Mouse (Mus musculus) large intestine, adult 2 months (tissue): ENCODE results near the gene Lsm14b. TPM values are rescaled to one million over a fixed set of nuclear protein-coding genes. Genes with fewer than 3 reads are reported as not detected.

Experiments
- DNase-seq: peaks from one replicate; pipeline ENCODE4 v3.0.0-alpha.2; 2012; ENCODE audit warnings: low read depth, low spot score
- WGBS: fragments of 180-500 bp; shearing (Covaris S2); methylation state at CpG from one replicate; pipeline ENCODE4 v1.1.7; 2018; 5-methylcytosine and 5-hydroxymethylcytosine counted together
- polyA plus RNA-seq: library from polyadenylated mRNA; depleted of rRNA; stranded (reverse); fragments of >200 nt; gene quantifications from 2 replicates; pipeline ENCODE4 v1.2.3, GENCODE M21; 2012; rRNA removed

The Lsm14b gene
- 15.4 and 15.8 TPM in 2 replicates for polyA plus RNA-seq

DNA sequence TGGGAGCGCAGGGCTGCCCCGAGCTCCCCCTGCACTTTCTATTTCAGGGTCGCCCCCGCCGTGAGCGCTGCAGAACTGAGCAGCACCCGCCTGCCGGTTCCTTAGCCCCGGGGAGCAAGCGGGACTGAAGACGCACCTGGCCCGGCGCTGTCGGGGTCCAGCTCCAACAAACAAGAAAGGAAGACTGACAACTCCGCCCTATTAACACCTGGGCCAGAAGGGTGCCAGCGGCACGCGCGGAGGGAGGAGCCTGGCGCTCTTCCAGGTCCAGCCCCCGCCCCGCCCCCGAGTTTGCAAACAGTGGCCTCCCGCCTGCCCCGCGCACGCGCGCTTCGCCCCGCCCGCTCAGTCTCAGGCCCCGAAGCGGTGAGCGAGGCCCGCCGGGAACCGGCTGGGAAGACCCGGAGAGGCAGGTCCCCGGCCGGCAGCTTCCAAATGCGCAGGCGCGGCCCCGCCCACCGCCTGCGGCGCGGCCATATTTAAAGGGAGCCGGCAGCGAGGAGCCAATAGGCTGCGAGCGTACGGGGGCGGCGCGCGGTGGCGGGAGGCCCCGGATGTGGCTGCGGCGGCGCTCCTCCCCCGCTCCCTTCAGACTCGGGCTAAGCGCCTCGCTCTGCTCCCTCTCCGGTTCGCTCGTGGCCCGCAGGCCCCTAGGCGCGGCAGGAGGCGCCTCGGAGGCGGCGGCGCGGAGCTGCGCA is at the start of gene Lsm14b:
TSS of gene Lsm14b (plus strand) at position 587 of the 698 bp plus-strand sequence.
- WGBS, result under 1% methylated on average over 70 of the region's 80 CpGs
- DNase-seq, result peak; percentile 85

- 23% methylated on average over 69 of the region's 82 CpGs for WGBS
- no peak for DNase-seq
Measured at GRCm38 (mm10) chr2:179975851-179976250, 48.9 kb upstream of the Lsm14b start.

- DNase-seq, result no peak
- 4% methylated on average over 51 of the region's 54 CpGs for WGBS
Measured at GRCm38 (mm10) chr2:179976295-179976627, 48.5 kb upstream of the Lsm14b start.

DNA sequence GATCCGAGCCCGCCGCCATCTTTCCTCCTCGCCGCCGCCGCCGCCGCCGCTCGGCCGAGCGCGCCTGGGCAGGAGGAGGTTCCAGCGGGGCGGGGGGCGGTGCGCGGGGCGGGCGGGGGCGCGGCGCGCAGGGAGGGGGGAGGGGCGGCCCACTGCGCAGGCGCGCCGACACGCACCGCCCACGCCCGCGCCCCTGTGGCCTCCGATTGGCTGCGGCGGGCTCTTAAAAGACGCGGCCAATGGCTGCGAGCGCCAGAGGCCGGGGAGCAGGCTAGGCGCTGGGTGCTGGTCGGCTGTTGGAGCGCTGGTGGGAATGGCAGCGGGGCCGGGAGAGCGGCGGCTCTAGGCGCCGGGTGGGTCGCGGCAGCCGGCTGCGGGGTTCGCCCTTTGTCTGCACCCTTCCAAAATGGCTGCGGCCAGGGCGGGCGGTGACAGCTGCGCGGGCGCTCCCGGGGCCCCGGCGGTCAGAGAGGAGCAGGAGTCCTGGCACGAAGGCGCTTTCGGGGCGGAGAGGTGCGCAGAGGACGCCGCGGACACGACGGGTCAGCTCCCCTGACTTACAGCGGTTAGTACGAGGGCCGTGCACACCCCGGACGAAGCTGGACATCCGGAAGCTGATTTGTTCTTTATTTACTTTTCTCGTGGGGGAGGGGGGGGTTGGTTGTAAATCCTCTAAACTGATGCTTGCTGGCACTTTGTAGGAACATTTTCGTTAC is 48.0 kb upstream of the Lsm14b start, which contains the start of gene Taf4:
TSS of gene Taf4 (minus strand) at position 19 of the 716 bp plus-strand sequence.
- WGBS, result under 1% methylated on average over 69 of the region's 84 CpGs
- no peak for DNase-seq

- WGBS, result 4% methylated on average over 10 of the region's 10 CpGs
- no peak for DNase-seq
Measured at GRCm38 (mm10) chr2:179977344-179978025, 47.3 kb upstream of the Lsm14b start.

DNA sequence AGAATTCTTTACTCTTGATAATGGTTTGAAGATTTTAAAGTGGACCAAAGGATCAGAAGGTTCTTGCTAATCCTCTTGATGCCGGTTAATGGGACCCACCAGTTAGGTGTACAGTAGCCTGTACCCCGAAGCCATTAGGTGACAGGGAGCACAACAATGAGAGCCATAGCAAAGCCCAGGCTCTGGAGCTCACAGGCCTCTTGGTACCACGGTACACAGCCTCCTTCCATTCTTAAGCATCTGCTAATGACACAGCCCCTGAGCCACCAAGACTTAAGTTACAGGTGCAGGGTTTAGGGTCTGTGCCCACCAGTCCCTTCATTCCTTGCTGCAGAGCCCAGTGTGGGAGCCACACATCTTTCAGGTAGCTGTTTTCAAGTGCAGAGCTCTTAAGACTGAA is 46.5 kb upstream of the Lsm14b start:
- no peak for DNase-seq
- 85% methylated on average over 3 of the region's 3 CpGs for WGBS

- 12% methylated on average over 8 of the region's 8 CpGs for WGBS
- DNase-seq, result no peak
Measured at GRCm38 (mm10) chr2:179979836-179980235, 45.0 kb upstream of the Lsm14b start.

- 62% methylated on average over 4 of the region's 4 CpGs for WGBS
- no peak for DNase-seq
Measured at GRCm38 (mm10) chr2:179980616-179981015, 44.2 kb upstream of the Lsm14b start.

GRCm38 (mm10) chr2:179982715-179983114 is 42.1 kb upstream of the Lsm14b start:
- WGBS, result 91% methylated on average over 3 of the region's 3 CpGs
- DNase-seq, result no peak

- 64% methylated on average over 7 of the region's 7 CpGs for WGBS
- DNase-seq, result no peak
Measured at GRCm38 (mm10) chr2:179984830-179985229, 40.0 kb upstream of the Lsm14b start.

- DNase-seq, result no peak
- WGBS, result 92% methylated on average over 1 of the region's 1 CpGs
Measured at GRCm38 (mm10) chr2:179985695-179986094, 39.1 kb upstream of the Lsm14b start.

DNA sequence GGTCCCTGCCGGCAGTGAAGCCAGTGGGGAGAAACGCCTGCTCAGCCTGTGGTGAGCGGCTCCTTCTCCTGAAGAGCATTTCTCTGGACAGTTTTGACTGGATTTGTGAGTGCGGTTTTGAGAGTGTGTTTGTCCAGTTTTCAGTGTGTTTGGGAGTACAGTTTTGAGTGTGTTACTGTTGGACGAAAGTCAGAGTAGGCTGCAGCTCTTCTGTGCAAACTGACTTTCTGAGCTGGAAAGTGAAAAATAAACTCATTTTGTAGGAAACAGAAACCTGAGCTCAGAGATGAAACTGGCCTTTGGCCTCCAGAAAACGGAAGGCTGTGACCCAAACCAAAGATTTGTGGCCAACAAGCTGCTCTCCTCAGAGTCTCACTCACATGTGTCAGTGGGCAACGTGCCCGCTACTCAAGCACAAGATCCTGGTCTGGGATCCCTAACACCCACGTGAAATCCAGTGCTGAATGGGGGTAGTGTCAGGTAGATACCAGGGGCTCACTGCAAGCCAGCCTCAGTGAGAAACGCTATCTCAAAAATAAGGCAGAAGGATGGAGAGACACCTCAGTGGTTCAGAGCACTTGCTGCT is 38.3 kb upstream of the Lsm14b start:
- no peak for DNase-seq
- 75% methylated on average over 10 of the region's 10 CpGs for WGBS

GRCm38 (mm10) chr2:179989098-179989497 is 35.7 kb upstream of the Lsm14b start:
- WGBS, result 50% methylated on average over 1 of the region's 1 CpGs
- DNase-seq, result no peak

GRCm38 (mm10) chr2:179993071-179993470 is 31.7 kb upstream of the Lsm14b start:
- no peak for DNase-seq
- 93% methylated on average over 5 of the region's 5 CpGs for WGBS

DNA sequence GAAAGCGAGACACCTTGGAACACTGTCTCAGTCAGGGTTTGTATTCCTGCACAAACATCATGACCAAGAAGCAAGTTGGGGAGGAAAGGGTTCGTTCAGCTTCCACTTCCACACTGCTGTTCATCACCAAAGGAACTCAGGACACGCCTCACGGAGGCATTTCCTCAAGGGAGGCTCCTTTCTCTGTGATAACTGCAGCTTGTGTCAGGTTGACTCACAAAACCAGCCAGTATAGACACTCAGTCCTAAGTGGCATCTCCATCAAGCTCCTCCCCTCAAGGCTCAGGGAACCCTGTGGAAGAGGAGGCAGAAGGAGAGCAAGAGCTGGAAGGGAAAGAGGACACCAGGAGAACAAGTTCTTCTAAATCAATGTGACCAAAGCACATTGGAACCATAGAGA is 26.4 kb upstream of the Lsm14b start:
- no peak for DNase-seq
- WGBS, result 39% methylated on average over 4 of the region's 4 CpGs

GRCm38 (mm10) chr2:180001635-180002034 is 23.2 kb upstream of the Lsm14b start:
- WGBS, result 58% methylated on average over 9 of the region's 9 CpGs
- DNase-seq, result no peak

DNA sequence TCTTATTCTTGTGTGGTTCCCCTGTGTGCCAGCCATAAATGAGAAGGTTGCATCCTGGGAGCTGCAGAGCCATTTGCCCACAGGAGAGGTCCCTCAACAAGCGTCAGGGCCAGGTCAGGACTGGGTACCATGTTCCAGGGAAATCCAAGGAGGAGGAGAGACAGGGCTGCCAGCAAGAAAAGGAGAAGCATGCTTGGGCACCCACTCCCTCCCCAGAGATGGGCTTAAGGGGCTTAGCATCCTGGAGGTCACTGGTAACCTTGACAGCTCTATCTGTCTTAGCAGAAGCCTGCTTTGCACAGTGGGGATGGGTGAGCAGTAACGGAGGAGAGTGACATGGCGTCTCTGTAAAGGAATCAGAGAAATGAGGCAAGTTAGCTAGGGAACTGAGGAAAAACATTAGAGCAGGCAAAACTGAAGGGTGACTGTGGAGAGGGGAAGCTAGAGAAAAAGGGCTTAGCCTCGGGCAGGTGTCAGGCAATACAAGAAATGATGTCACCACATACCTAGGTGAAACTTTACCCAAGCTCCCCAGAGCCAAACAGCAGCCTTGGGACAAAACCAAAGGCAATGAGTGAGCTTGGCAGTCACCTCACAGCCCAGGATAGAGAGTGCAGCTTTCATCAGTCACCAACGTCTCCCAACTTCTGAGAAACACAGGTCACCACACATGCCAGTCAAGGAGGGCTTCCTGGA is 19.0 kb upstream of the Lsm14b start:
- WGBS, result 54% methylated on average over 5 of the region's 5 CpGs
- no peak for DNase-seq

DNA sequence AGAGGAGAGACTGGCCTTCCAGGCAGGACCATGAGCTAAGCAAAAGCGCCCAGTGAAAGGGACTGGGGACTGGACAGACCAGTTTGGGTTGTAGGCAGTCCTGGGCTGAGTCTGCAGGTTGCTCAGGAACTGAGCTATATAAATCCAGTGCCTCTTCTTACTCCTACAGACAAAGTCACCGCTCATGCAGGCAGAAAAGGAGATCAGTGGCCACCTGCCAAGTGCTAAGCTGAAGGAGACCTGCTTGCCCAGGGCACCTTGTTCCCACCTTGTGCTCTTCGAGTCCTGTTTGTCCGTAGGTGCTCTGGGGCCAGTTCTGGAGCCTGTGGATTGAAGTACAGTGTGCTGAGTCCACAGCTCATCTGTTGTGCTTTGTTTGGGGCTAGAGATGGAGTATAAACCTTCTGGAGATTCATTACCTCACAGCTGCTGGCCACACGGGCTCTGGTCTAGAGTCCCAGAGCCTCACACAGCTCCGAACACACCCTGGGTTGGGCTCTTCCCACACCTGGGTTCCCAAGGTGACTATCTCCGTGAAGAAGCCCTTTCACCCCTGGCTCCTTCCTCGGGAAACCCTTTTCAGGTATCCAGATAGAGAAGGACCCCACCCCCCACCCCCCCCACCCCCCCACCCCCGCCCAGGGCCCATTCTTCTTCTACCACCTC is 18.3 kb upstream of the Lsm14b start:
- no peak for DNase-seq
- 22% methylated on average over 9 of the region's 9 CpGs for WGBS

- 96% methylated on average over 7 of the region's 7 CpGs for WGBS
- DNase-seq, result no peak
Measured at GRCm38 (mm10) chr2:180010686-180011085, 14.1 kb upstream of the Lsm14b start.
